Mouse (Mus musculus): ENCODE results near the gene Mctp1.

DNA sequence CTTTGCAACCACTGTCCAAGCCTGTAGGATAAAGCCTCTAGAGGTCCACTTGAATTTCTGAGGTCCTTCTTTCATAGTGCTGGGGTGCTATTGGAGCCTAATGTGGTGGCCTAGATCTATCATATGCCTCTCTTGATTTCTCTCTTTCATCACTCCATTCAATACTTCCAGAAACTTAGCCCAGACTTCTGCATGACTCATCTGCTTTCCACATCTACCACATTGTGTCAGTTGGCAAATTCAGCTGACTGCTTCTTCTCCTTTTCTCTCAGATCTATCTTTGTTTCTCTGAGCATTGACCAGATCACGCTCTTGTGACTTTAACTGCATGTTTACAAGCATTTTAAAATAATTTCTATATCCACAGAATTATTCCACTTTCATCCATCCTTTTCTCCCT is 249.4 kb downstream of the Mctp1 start:
- no peak for TF ChIP-seq CTCF (IDR thresholded peaks at IDR 0.05; ENCODE audit: low read depth, low read length)
- TF ChIP-seq EP300 (IDR thresholded peaks at IDR 0.05; ENCODE audit: insufficient read depth, low read depth, low read length), result no peak
